Mouse (Mus musculus): ENCODE data around the gene Jph2.

- TF ChIP-seq EP300 (IDR thresholded peaks at IDR 0.05; ENCODE audit: low read depth) = no peak
- no peak for TF ChIP-seq CTCF (IDR thresholded peaks at IDR 0.05; ENCODE audit: low read depth)
Measured at GRCm38 (mm10) chr2:163431289-163431688, 33.5 kb upstream of the Jph2 start.
